Mouse (Mus musculus) olfactory bulb, adult 2 months (tissue): ENCODE data around the gene Krt31.

ENCODE experiments used
- CTCF ChIP-seq: fragments of 200-500 bp; IDR thresholded peaks from 2 replicates; pipeline ENCODE4 v1.5.1; 2012; ENCODE audit warnings: low read depth, mild to moderate bottlenecking, low read length, moderate library complexity; ENCODE audit not compliant: insufficient read depth
- POLR2A ChIP-seq: fragments of 200-500 bp; IDR thresholded peaks from 2 replicates; pipeline ENCODE4 v1.6.1; 2012; ENCODE audit warnings: mild to moderate bottlenecking, low read depth, low read length, moderate library complexity; ENCODE audit not compliant: insufficient read depth

DNA sequence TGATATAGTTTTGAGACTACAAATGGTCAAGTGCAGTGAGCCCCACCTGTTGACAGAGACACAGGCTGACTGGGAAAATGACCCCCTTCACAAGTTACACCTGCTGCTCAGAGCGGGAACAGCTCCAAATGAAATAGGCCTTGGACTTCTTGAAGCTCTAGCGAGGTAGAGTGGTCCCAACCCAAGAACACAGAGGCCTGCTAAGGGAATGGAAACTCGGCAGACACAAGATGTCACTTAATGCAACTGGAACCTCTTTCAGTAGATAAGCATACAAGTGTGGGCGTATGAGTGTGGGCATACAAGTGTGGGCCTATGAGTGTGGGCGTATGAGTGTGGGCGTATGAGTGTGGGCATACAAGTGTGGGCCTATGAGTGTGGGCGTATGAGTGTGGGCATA, 51.3 kb downstream of the Krt31 start:
- TF ChIP-seq CTCF (no peak), POLR2A (no peak)
